Mouse (Mus musculus): ENCODE measurements around the gene Orai2.
"Not testable (repeated sequence)": the region's sequence is repeated elsewhere in the genome, so short reads cannot be mapped to it uniquely, and the experiment has no call there.

Orai2 gene

DNA sequence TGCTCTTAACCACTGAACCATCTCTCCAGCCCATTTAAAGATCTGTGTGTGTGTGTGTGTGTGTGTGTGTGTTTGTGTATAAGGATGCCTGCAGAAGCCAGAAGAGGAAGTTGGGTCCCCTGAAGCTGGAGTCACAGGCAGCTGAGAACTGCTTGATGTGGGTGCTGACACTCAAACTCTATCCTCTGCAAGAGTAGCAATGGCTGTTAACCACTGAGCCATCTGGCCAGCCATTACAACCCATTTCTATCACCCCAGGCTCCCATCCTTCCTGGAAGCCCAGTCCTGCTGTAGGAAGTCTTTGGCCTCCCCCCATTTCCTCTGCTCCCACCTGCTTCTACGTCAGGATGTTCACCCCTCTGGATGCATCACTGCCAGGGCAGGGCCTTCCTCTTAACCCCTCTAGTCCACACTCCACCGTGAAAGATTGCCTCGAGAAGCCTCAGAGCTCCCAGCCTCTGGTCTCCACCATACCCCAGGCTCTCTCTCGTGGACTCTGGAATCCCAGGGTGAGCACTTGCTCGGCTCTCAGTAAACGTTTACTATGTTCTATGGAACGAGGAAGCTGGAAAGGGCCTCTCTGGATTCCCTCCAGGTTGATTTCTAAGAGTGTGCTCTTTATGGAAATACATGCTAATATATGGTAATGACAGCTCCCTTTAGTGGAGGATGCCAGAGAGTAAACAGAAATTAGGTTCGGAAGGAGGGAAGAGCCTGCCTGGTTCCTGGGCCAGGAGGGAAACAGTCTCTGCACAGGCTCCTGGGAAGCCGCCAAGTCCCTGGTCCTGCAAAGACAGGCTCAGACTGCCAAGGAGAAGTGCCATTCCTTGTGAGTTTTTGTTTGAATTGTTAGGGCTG lies 3.3 kb upstream of the Orai2 start:
- peak; percentile 55 to 58 for DNase-seq (ENCODE audit: low spot score in 2 of 2)

DNA sequence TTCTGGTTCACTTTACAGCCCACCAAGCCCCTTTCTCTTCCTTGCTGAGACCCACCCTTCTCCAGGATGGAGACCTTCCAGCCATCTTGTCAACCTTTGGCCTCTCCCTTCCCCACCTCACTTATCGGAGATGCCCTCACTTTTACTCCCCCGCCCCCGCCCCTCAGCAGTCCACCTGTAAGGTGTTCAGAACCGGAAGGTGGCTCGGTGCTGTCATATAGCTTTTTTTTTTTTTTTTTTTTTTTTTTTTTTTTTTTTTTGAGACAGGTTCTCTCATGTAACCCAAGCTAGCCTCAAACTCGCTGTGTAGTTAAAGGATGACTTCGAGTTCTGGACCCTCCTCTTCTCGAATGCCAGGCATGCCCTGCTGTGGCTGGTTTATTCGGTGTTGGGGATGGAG lies 2.4 kb upstream of the Orai2 start:
- no peak for DNase-seq (ENCODE audit: low spot score in 2 of 2)

DNA sequence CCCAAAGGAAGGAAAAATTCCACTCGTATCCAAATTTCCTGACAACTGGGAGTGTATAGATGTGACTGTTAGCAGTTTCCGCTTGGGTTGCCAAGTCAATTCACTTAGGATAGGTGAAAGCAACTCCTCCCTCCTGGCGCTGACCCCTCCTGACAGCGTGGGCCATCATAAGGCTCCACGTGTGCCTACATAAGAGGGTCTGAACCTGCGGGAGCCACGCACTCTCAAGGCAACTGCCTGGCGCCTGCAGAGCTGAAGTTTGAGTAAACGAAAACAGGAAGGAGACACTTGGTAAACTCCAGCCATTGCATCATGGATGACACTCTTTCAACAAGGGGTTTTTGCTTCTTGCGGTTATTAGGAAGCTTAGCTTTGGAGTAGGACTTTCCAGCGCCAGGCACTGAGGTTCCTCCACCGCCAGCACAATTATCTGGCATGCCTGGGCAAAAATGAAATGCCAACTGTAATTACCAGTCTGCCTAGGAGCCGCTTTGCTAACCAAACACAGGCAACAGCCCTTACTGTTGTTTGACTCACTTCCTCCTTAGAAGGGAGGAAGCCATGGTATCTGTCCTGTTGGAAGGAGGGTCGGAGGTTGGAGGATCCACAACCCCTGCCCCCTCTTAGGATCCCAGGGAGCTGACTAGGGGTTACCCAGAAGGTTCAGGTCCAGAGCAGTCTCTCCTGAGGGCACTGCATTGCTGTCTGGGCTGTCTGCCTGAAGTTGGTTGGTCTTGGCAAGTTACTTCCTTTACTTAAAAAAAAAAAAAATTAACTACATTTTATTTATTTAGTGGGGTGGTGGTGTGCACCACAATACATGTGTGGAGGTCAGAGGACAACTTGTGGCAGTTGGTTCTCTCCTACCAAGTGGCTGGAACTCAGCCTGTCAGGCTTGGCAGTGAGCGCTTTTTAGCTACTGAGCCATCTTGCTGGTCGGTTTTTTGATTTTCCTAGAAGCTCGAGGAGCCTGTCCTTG lies 1.1 kb upstream of the Orai2 start:
- peak in 1 of 2 experiments; percentile 42 for DNase-seq (ENCODE audit: low spot score in 2 of 2)

DNA sequence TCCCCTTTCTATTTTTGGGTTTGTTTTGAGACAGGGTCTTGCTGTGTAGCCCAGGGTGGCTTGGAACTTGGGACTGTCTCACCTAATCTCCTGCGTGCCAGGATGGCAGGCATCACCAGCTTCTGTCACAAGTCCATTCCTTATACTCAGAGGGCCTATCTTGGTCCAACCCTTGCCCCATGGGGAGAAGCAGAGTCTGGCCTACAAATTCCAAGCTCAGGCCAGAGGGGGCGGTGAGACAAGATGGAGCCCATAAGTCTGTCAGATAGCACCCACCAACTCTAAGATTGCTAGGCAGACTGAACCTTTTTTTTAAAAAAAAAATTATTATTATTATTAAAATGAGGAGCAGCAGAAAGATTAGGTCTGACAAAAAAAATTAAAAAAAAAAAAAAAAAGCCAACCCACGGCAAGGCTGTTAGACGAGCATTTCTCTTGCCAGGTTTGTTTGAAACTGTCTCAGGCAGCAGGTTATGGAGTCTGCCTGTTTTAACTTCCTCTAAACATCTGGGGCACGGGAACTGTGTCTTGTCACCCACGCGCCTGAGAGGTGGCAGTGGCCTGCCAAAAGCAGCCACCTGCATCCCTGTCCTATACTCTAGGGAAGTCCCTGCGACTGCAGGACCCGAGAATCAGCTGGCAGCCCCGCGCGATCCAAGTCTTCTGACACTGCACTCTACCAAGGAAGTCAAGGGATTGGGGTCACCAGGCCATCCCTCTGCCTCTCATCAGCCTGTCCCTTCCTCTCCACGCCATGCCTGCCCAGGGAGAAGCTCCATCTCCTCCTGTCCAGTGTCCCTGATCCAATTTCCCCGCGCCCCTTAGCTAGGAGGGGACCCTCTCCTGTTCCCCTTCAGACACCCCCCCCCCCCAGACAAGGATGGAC lies 644 bp downstream of the Orai2 start:
- DNase-seq (ENCODE audit: low spot score in 2 of 2) = peak; percentile 78 to 79

DNA sequence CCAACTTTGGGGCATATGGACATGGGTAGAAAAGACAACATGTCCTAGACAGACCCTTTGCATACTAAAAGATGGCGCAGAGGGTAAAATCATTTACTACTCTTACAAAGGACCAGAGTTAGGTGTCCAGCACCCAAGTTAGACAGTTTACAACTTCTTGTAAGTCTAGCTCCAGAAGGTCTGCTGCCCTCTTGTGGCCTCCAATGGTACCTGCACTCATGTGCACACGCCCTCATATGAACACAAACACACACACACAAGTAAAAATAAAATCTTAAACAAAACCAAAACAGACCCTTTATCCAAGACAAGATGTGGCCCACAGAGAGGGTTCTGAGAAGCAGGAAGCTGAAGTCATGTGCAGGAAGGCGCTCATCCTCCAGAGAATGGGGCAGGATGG lies 2.4 kb downstream of the Orai2 start:
- no peak for DNase-seq (ENCODE audit: low spot score in 2 of 2)

DNA sequence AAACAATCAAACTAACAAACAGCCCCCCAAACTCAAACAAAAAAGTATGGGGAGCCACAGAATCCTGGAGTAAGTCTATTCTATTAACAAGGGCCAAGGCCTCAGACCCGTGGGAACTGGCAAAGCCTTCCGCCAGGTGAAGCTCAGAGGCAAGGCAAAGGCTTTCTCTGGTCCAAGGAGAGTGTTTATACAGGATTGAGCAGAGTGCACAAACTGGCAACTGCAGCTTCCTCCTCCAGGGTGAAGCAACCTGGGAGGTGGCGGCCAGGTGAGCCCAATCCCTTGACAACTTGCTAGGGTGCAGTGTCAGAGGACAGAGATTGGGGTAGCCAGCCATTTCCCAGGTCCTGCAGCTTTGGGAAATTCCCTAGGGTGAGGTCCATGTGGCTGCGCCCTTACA lies 3.2 kb downstream of the Orai2 start:
- no peak for DNase-seq (ENCODE audit: low spot score in 2 of 2)

DNA sequence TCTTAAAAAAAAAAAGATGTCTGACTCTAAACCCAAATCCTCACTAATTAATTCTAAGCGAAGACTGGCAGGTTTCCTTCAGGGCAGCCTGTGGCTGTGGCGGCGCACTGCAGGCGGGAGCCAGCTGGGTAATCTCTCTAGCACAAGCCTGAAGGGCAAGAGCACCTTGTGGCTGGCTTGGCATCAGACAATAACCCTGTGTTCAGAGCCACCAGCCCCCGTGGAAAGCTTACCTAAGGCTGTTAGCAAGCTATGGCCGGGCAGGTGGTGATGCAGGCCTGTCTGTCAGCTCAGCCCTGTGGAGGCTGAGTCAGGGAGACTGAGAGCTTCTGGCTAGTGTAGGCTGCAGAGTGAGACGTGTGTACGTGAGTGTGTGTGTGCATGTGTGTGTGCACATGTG lies 5.3 kb downstream of the Orai2 start:
- no peak for DNase-seq (ENCODE audit: low spot score in 2 of 2)

DNA sequence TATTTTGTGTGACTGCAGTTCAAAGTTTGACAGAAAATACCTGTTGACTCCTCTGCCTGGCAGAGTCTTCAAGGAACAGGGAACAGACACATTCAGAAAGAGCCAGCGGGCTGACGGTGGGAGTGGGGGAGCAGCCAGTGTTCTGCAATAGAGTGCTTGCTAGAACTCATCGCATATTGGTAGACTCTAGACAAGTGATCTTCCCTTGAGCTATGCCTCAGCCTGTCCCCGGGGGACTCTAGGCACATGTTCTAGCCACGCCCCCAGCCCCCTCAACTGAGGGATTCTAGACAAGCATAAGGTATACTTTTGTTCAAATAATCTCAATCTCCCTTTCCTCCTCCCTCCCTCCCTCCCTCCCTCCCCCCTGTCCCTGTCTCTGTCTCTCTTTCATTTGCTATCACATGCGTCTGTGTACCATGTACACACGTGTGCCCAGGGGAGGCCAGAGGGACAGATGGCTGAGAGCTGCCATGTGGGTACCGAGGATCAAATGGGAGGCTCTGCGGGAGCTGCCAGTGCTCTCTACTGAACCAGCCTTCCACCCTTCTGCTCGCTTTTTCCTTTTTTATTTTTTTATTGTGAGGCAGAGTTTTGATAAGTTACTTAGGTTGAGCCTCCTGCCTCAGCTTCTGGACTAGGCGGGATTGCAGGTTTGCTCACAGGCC lies 6.6 kb downstream of the Orai2 start:
- DNase-seq (ENCODE audit: low spot score in 2 of 2) = no peak

DNA sequence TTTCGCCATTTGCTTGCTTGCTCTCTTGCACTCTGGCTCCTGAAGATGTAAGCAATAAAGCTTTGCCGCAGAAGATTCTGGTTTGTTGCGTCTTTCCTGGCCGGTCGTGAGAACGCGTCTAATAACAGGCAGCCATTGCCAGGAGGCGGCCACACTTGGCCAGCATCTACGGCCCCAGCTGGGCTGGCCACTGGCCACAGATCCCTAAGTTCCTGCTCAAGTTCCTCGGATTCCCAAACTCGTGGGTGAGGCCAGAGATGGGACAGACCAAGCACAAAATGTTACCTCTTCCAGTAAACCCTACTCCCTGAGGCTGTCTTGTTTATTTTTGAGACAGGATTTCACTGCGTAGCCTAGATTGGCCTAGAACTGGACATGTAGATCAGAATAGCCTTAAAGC lies 10.4 kb downstream of the Orai2 start:
- not testable (repeated sequence) for DNase-seq (ENCODE audit: low spot score in 2 of 2)

DNA sequence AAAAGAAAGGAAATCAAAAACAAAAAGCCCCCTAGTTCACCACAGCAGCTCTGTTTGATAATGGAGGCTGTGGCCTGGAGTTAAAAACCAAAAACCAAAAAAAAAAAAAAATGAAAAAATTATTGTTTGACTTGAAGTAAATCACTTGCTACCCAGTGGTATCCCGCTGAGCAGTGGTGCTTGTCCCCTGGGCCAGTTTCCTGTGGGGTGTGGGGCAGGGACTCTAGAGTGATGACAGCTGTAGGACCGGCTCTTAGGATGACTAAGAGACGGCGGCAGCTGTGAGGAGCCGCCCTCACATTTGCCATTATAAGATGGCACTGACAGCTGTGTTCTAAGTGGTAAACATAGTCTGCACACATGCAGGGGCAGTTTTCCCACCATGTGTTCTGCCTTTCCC lies 15.1 kb downstream of the Orai2 start:
- DNase-seq (ENCODE audit: low spot score in 2 of 2) = no peak

DNA sequence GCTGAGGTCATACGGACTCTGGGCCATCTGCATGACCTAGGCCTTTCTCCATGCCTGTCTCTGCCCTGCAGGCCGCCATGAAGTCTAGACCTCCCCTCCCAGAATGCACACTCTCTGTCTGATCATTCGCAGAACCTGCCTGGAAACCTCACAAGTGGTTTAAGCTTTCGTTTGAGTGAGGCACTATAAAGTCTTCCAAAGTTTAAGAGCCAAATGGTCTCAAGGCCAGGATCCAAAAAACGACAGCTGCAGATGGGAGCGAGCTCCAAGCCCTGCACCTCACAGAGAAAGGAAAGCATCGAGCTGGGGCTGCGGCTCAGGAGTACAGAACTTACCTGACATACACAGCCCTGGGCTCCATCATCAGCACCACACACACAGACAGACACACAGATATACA lies 18.1 kb downstream of the Orai2 start:
- DNase-seq (ENCODE audit: low spot score in 2 of 2) = no peak

DNA sequence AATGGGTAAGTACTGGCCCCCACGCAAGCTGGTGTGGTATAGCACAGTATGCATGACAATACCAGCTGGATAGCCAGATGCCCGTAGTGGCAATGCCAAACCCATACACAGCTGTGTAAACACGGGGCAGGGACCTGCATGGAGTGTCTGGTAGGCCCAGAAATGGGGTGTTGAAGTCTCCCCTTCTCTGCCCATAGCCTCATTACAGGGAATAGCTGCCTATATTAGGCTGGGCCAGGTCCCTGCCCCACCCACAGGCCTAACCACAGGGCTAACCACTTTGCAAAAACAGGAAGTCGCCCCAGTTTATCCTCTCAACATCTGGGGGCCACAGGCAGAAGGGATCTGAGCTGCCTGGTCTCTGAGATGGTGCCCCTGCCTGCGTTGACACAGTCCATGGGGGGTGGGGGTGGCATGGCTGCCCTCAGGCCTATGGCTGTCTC lies 21.4 kb downstream of the Orai2 start:
- peak; percentile 62 to 63 for DNase-seq (ENCODE audit: low spot score in 2 of 2)

DNA sequence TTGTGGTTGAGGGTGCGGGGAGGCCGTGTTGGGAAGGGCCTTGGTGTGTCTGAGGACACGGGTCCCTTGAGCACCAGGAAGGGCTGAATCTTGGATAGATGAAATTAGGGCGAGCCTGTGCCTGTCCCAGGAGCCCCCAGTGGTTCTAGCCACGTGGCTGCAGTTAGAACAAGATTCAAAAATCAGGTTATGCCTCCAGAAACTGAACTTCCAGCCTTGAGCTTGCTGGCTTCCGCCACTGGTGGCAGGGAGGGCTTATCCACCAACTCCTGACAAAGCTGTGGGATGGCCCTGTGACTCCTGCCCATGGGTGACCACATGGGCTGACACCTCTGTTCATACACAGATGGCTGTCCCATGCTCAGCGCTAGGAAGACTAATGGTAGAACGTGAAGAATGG lies 22.8 kb downstream of the Orai2 start:
- no peak for DNase-seq (ENCODE audit: low spot score in 2 of 2)

DNA sequence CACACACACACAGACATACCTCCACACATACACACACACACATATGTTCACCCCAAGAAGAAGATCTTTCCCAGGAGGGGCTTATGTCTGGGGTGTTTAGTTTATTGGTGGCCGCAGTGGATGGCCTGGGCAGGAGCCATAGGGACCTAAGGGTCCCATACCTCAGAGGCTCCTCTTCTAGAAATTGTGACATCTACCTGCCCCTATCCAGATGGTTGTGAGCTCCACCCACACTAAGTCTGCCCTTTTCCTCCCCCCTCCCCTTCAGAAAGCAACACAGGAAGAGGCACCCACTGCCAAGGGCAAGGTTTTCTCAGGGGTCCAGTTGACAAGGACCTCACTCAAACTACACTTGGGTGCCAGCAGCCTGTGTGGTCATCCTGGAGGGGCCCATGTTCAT lies 23.6 kb downstream of the Orai2 start:
- DNase-seq (ENCODE audit: low spot score in 2 of 2) = peak; percentile 75 to 80

DNA sequence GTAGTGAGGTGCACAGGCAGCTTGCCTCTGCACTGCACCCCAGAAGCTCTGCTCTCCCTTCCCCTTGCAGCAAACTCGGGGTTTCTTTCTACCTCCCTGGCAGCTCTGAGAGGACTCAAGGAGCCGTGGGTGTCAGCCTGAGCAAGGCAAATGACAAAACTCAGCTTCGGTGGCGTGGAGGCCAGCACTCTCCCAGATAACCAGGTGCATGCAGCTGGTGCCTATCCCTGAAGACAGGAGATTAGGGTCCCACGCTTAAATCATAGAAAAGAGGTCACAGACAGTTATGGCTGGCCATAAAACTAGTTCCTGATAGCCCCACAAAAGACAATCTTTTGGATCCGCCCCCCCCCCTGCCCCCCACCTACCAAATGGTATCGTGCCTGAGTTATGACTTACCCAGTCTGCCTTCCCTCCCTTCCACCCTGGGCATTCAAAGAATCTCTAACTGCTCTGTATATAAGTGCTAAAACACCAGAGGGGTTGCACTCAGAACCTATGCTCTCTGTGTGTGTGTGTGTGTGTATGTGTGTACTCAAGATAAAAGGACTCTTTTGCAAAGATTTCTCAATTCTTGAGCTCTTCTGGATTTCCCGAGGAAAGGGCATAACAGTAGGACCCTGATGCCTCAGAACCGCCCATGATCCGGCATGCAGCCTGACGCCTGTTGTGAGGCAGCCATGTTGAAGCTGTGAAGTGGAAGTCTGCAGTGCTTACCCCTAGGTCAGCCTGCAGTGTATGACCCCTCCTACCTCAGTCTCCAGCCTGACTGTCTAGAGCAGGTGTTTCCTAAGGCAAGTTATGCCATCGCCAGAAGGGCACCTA lies 25.7 kb downstream of the Orai2 start:
- DNase-seq (ENCODE audit: low spot score in 2 of 2) = no peak

DNA sequence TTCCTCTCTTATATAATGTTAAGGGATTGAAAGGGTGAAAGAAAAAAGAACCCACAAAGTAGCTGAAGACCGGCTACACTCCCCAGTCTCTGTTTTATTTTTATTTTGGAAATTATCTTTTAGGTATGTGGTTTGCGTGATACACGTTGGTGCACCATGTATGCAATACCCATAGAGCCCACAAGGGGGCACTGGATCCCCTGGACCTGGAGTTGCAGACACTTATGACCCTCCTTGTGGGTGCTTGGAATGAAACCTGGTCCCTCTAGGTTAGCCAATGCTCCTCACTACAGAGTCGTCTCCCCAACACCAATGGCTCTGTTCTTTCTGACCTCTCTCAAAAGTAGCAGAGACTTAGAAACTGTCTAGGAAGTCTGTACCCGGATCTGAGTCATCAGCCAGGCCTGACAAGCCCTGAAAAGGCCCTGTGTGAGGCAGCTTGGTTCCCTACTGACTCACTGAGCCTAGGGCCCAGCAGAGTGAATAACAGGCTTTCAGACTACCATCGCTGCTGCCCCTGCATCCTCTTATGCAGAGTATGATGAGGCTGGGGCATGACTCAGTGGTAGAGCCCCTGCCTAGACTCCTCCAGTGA lies 27.3 kb downstream of the Orai2 start:
- no peak for DNase-seq (ENCODE audit: low spot score in 2 of 2)

DNA sequence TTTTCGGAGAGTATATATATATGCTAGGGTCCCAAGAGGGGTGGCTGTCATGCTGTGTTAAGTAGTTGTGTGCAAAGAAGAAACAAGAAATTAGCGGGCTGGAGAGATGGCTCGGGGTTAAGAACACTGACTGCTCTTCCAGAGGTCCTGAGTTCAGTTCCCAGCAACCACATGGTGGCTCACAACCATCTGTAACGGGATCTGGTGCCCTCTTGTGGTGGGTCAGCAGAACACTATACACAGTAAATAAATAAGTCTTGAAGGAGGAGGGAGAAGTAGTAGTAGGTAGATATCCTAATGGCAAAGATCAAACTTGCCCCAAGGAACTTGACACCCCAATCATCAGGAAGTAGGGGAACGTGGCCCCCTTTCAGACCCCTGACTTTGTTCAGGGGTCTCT lies 27.8 kb downstream of the Orai2 start:
- no peak for DNase-seq (ENCODE audit: low spot score in 2 of 2)

DNA sequence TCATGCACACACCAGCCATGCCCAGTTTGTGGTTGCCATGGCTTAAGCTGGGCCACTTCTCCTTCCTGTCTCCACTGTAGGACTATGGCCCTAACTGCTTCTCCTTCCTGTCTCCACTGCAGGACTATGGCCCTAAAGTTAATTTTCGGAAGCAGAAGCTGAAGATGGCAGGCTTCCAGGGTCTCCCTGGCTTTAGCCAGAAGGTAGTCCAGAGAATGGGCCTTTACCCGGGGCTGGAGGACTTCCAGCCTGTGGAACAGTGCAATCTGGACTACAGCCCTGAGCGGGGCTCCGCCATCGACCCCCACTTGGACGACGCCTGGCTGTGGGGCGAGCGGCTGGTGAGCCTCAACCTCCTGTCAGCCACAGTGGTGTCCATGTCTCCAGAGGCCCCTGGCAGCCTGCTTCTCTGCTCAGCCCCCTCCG lies 30.4 kb downstream of the Orai2 start:
- no peak for DNase-seq (ENCODE audit: low spot score in 2 of 2)

DNA sequence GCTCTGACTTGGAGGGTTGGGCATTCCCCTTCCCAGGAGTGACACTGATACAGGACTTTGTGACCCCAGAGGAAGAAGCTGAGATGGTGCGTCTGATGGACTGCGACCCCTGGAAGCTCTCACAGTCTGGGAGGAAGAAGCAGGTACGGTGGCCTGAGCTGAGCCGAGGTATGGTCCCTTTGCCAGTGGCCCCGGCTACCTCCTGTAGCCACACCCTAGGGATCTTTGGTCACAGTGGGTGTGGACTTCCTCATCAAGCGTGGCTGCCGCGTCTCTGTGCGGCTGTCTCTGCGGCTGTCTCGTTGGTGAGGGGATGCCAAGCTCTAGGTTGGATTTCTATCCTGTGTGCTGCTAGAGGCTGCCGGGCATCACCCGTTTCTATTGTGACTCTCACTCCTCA lies 31.1 kb downstream of the Orai2 start:
- no peak for DNase-seq (ENCODE audit: low spot score in 2 of 2)

All from spleen, postnatal 36 days (tissue).